Mouse (Mus musculus): ENCODE data around the gene Snrnp27.

GRCm38 (mm10) chr6:86684655-86685011, 311 bp upstream of the Snrnp27 start:
- TF ChIP-seq CTCF (IDR thresholded peaks at IDR 0.05; ENCODE audit: borderline replicate concordance, control insufficient read depth, extremely low read depth, insufficient read depth, low read length, poor library complexity) (no peak), POLR2A (IDR thresholded peaks at IDR 0.05; ENCODE audit: control insufficient read depth, extremely low read depth, insufficient read depth, low read length, poor library complexity) (no peak)

Data from thymus, adult 2 months (tissue).